Mouse (Mus musculus) midbrain, embryonic 15.5 days (tissue): ENCODE data around the gene Idh1. TPM values are rescaled to one million over a fixed set of nuclear protein-coding genes. Genes with fewer than 3 reads are reported as not detected.

Experiments
- ATAC-seq: fragments of 200-750 bp; cut with Nextera tagmentation; replicated peaks from 2 replicates; pipeline ENCODE4 v1.8.0; 2017; ENCODE audit warnings: moderate TSS enrichment
- H3K27ac ChIP-seq: fragments of 300-500 bp; sonication (generic); 2 replicates; pipeline ENCODE4 v1.5.1; 2015; ENCODE audit warnings: mild to moderate bottlenecking, inconsistent platforms
- H3K27me3 ChIP-seq: fragments of 300-500 bp; sonication (generic); replicated peaks from 2 replicates; pipeline ENCODE4 v1.6.1; 2015; ENCODE audit warnings: inconsistent platforms
- H3K36me3 ChIP-seq: fragments of 300-500 bp; sonication (generic); replicated peaks from 2 replicates; pipeline ENCODE4 v1.6.1; 2015; ENCODE audit warnings: inconsistent platforms
- H3K4me1 ChIP-seq: fragments of 300-500 bp; sonication (generic); 2 replicates; pipeline ENCODE4 v1.6.1; 2015; ENCODE audit warnings: inconsistent platforms
- H3K4me2 ChIP-seq: fragments of 300-500 bp; sonication (generic); 2 replicates; pipeline ENCODE4 v1.6.1; 2015; ENCODE audit warnings: inconsistent platforms, mild to moderate bottlenecking, moderate library complexity
- H3K4me3 ChIP-seq: fragments of 300-500 bp; sonication (generic); 2 replicates; pipeline ENCODE4 v1.5.1; 2015; ENCODE audit warnings: mild to moderate bottlenecking, inconsistent platforms
- H3K9ac ChIP-seq: fragments of 300-500 bp; sonication (generic); 2 replicates; pipeline ENCODE4 v1.6.1; 2015; ENCODE audit warnings: mild to moderate bottlenecking, inconsistent platforms
- H3K9me3 ChIP-seq: fragments of 300-500 bp; sonication (generic); 2 replicates; pipeline ENCODE4 v1.6.1; 2016; ENCODE audit warnings: inconsistent platforms
- WGBS: fragments of 180-500 bp; shearing (Covaris S2); methylation state at CpG from one replicate; pipeline ENCODE4 v1.1.7; 2015; ENCODE audit warnings: mixed read lengths; 5-methylcytosine and 5-hydroxymethylcytosine counted together
- polyA plus RNA-seq: library from polyadenylated mRNA; unstranded; fragments of >200 nt; fragmentation: Nextera tagmentation; extraction: Ambion mirVana; gene quantifications from 2 replicates; pipeline ENCODE4 v1.2.1, GENCODE M21; 2015

Idh1 gene
- polyA plus RNA-seq, 1 experiment from 2014 or later: 529 TPM

DNA sequence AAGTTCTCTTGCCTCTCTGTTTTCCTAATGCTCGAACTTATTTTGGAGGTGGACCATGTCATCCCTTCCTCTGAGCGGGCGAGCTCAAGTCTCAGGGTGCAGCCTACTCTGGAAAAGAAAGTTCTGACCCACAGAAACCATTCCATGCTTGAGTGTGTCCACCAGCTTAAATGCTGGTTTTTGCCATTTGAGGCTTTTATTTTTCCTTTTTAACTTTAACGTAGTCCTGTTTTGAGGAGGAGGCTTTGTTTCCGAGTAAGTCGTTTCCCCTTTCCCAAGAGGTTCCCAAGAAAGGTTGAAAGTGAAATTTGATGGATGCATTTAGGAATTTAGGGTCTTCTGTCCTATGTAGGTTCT, 752 bp upstream of the Idh1 start:
- H3K36me3 ChIP-seq: 0 out of 2 replicates have a peak, but pooled peaks cover 3% of the 10 kb centered on the region
- peak overlapping the region; percentile 88 for H3K4me3 ChIP-seq
- peaks cover 17% of the 10 kb centered on the region for H3K4me1 ChIP-seq
- no peaks in the 10 kb centered on the region for H3K9me3 ChIP-seq
- WGBS: under 1% methylated on average over 6 of the region's 6 CpGs
- peak overlapping the region; percentile 87 for H3K27ac ChIP-seq
- peak overlapping the region; percentile 66 for H3K4me2 ChIP-seq
- no peak for ATAC-seq
- H3K27me3 ChIP-seq: no peaks in the 10 kb centered on the region
- peak overlapping the region; percentile 85 for H3K9ac ChIP-seq

- peak overlapping the region; percentile 58 for H3K4me2 ChIP-seq
- H3K27me3 ChIP-seq: no peaks in the 10 kb centered on the region
- 28% methylated on average over 12 of the region's 12 CpGs for WGBS
- peaks cover 17% of the 10 kb centered on the region for H3K4me1 ChIP-seq
- peak overlapping the region; percentile 88 for H3K4me3 ChIP-seq
- no peaks in the 10 kb centered on the region for H3K36me3 ChIP-seq
- peak overlapping the region; percentile 44 for H3K9ac ChIP-seq
- peak overlapping the region; percentile 69 for H3K27ac ChIP-seq
- no peak; the same call in 1 of the 2 replicates for ATAC-seq
- H3K9me3 ChIP-seq: no peaks in the 10 kb centered on the region
Measured at GRCm38 (mm10) chr1:65185524-65186205, 635 bp downstream of the Idh1 start.

- H3K27me3 ChIP-seq: no peaks in the 10 kb centered on the region
- no peak overlapping the region for H3K4me3 ChIP-seq
- H3K36me3 ChIP-seq: no peaks in the 10 kb centered on the region
- no peak overlapping the region for H3K9ac ChIP-seq
- WGBS: 91% methylated on average over 8 of the region's 8 CpGs
- ATAC-seq: no peak
- no peak overlapping the region for H3K4me2 ChIP-seq
- H3K4me1 ChIP-seq: peaks cover 17% of the 10 kb centered on the region
- no peak overlapping the region for H3K27ac ChIP-seq
- no peaks in the 10 kb centered on the region for H3K9me3 ChIP-seq
Measured at GRCm38 (mm10) chr1:65185011-65185410, 1.3 kb downstream of the Idh1 start.

DNA sequence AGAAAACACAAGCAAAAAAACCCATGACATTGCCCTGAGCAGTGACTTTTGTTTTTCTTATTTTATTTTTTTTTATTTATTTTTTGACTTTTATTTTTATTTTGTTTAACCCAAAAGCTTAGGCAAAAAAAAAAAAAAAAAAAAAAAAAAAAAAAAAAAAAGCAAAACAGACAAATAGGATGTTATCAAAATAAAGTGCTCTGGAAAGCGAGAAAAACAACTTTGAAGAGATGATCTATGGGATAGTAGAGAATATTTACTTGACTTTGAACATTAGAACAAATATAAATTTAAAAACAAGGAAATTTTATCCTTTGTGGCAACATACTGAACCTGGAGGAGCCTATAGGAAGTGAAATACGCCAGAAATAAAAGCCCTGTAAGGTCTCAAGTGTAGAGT, 2.3 kb downstream of the Idh1 start:
- no peaks in the 10 kb centered on the region for H3K36me3 ChIP-seq
- no peaks in the 10 kb centered on the region for H3K9me3 ChIP-seq
- no peak overlapping the region for H3K4me3 ChIP-seq
- H3K9ac ChIP-seq: no peak overlapping the region
- ATAC-seq: no peak
- no peak overlapping the region for H3K4me2 ChIP-seq
- 86% methylated on average over 2 of the region's 2 CpGs for WGBS
- no peak overlapping the region for H3K27ac ChIP-seq
- peaks cover 17% of the 10 kb centered on the region for H3K4me1 ChIP-seq
- no peaks in the 10 kb centered on the region for H3K27me3 ChIP-seq

GRCm38 (mm10) chr1:65181459-65181858, 4.8 kb downstream of the Idh1 start:
- H3K4me1 ChIP-seq: peaks cover 21% of the 10 kb centered on the region
- no peaks in the 10 kb centered on the region for H3K9me3 ChIP-seq
- no peak for ATAC-seq
- no peak overlapping the region for H3K9ac ChIP-seq
- no peak overlapping the region for H3K27ac ChIP-seq
- no peak overlapping the region for H3K4me3 ChIP-seq
- H3K27me3 ChIP-seq: no peaks in the 10 kb centered on the region
- WGBS: 88% methylated on average over 5 of the region's 5 CpGs
- no peak overlapping the region for H3K4me2 ChIP-seq
- H3K36me3 ChIP-seq: no peaks in the 10 kb centered on the region

- 3% methylated on average over 11 of the region's 11 CpGs for WGBS
- Histone ChIP-seq H3K4me1 (peaks cover 26% of the 10 kb centered on the region), H3K27me3 (no peaks in the 10 kb centered on the region), H3K27ac (peak overlapping the region; percentile 97), H3K9ac (peak overlapping the region; percentile 90), H3K9me3 (no peaks in the 10 kb centered on the region), H3K4me2 (peak overlapping the region; percentile 60), H3K4me3 (peak overlapping the region; percentile 77), H3K36me3 (no peaks in the 10 kb centered on the region)
- ATAC-seq: no peak
Measured at GRCm38 (mm10) chr1:65179634-65180249, 6.6 kb downstream of the Idh1 start.

GRCm38 (mm10) chr1:65178902-65179432, 7.3 kb downstream of the Idh1 start:
- under 1% methylated on average over 39 of the region's 39 CpGs for WGBS
- ATAC-seq: peak; percentile 96

GRCm38 (mm10) chr1:65178126-65178901, 8.0 kb downstream of the Idh1 start:
- H3K9ac ChIP-seq: peak overlapping the region; percentile 90
- H3K9me3 ChIP-seq: no peaks in the 10 kb centered on the region
- no peaks in the 10 kb centered on the region for H3K36me3 ChIP-seq
- peaks cover 34% of the 10 kb centered on the region for H3K4me1 ChIP-seq
- peak overlapping the region; percentile 97 for H3K27ac ChIP-seq
- peak overlapping the region; percentile 77 for H3K4me3 ChIP-seq
- WGBS: 5% methylated on average over 27 of the region's 27 CpGs
- peak; percentile 91 for ATAC-seq
- no peaks in the 10 kb centered on the region for H3K27me3 ChIP-seq
- peak overlapping the region; percentile 60 for H3K4me2 ChIP-seq

More at GRCm38 (mm10) chr1:65178902-65179432, 7.3 kb downstream of the Idh1 start:
- H3K27me3 ChIP-seq: no peaks in the 10 kb centered on the region
- peak overlapping the region; percentile 77 for H3K4me3 ChIP-seq
- peak overlapping the region; percentile 90 for H3K9ac ChIP-seq
- peak overlapping the region; percentile 97 for H3K27ac ChIP-seq
- H3K4me2 ChIP-seq: peak overlapping the region; percentile 60
- H3K4me1 ChIP-seq: peaks cover 30% of the 10 kb centered on the region
- no peaks in the 10 kb centered on the region for H3K9me3 ChIP-seq
- no peaks in the 10 kb centered on the region for H3K36me3 ChIP-seq

- ATAC-seq: no peak
- Histone ChIP-seq H3K4me3 (peak overlapping the region; percentile 77), H3K27ac (peak overlapping the region; percentile 97; the same call in 1 of the 2 replicates), H3K36me3 (no peaks in the 10 kb centered on the region), H3K4me2 (peak overlapping the region; percentile 60), H3K9me3 (no peaks in the 10 kb centered on the region), H3K27me3 (no peaks in the 10 kb centered on the region), H3K4me1 (peaks cover 37% of the 10 kb centered on the region), H3K9ac (peak overlapping the region; percentile 90; the same call in 1 of the 2 replicates)
- 58% methylated on average over 3 of the region's 3 CpGs for WGBS
Measured at GRCm38 (mm10) chr1:65177452-65177851, 8.8 kb downstream of the Idh1 start.

DNA sequence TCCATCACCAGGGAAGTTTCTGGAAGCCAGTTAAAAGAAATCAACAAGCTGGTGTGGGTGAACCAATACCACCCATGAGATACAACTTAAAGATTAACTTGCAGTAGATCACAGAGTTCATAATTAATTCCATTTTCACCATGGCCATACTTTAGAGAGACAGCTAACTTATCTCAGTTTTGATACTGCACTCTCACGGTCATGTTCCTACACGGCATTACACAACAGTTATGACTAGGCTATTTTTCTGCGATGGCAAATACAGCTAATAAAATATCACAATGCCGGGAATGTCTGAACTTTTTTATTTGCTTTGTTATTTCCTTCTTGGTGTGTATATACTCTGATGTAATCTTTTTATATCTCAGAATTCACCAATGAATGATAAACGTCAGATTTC, 9.4 kb downstream of the Idh1 start:
- no peak overlapping the region for H3K27ac ChIP-seq
- H3K4me3 ChIP-seq: no peak overlapping the region
- H3K4me1 ChIP-seq: peaks cover 40% of the 10 kb centered on the region
- ATAC-seq: no peak
- no peaks in the 10 kb centered on the region for H3K9me3 ChIP-seq
- no peak overlapping the region for H3K9ac ChIP-seq
- H3K27me3 ChIP-seq: no peaks in the 10 kb centered on the region
- WGBS: 84% methylated on average over 5 of the region's 5 CpGs
- H3K36me3 ChIP-seq: no peaks in the 10 kb centered on the region
- peak overlapping the region; percentile 60 for H3K4me2 ChIP-seq

DNA sequence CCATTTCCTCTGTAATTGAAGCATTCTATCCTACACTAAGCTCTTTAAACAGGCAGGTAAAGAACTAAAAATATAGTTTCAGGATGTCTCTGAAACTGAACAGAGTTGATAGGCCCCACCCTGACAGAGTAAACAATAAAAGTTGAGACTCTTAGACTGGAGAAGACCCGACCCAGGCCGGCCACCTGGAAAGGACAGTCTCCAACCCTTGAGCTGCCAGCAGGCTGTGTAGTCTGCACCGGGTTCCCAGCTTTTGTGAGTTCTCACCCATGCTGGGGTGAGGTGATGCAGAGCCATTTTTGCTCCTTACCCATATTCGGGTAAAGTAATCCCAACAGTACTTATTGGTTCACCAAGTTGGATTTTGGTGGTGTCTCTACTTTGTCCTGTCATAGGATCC, 10.1 kb downstream of the Idh1 start:
- ATAC-seq: no peak
- H3K27ac ChIP-seq: no peak overlapping the region
- H3K9ac ChIP-seq: no peak overlapping the region
- 78% methylated on average over 4 of the region's 4 CpGs for WGBS
- no peaks in the 10 kb centered on the region for H3K36me3 ChIP-seq
- H3K27me3 ChIP-seq: no peaks in the 10 kb centered on the region
- H3K9me3 ChIP-seq: no peaks in the 10 kb centered on the region
- peaks cover 44% of the 10 kb centered on the region for H3K4me1 ChIP-seq
- 0 out of 2 replicates have a peak overlapping the region, but pooled peaks have one; percentile 1 for H3K4me3 ChIP-seq
- peak overlapping the region; percentile 30; the same call in 1 of the 2 replicates for H3K4me2 ChIP-seq

DNA sequence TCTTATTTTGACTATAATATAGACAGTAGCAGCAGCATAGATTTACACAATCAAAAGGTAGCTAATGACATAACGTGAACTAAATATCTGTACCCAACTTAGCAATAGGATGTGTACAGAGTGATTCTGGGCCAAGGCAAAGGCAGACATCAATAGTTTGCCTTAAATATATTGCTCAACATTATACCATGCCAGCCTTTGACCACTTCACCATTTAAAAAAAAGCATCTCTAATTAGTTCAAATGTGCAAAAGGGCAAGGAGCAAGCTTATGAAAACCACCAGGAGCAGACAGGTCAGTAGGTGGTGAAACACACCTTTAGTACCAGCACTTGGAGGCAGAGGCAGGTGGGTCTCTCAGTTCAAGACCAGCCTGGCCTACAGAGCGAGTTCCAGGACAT, 12.6 kb downstream of the Idh1 start:
- Histone ChIP-seq H3K4me2 (no peak overlapping the region), H3K4me3 (no peak overlapping the region), H3K9me3 (no peaks in the 10 kb centered on the region), H3K4me1 (peaks cover 44% of the 10 kb centered on the region), H3K27ac (no peak overlapping the region), H3K27me3 (no peaks in the 10 kb centered on the region), H3K9ac (no peak overlapping the region), H3K36me3 (peaks cover 10% of the 10 kb centered on the region)
- no peak for ATAC-seq
- WGBS: 95% methylated on average over 2 of the region's 2 CpGs
